Mouse (Mus musculus) layer of hippocampus, adult 2 months (tissue): ENCODE measurements around the gene Ugt1a9. TPM values are rescaled to one million over a fixed set of nuclear protein-coding genes. Genes with fewer than 3 reads are reported as not detected.

Source experiments
- DNase-seq, 2 experiments: peaks; one replicate each; pipeline ENCODE4 v3.0.0; 2022; ENCODE audit warnings: low spot score in 2 of 2
- H3K27ac ChIP-seq: fragments of 200-600 bp; 2 replicates; pipeline ENCODE4 v1.8.1; 2022
- H3K4me3 ChIP-seq: fragments of 200-600 bp; 2 replicates; pipeline ENCODE4 v1.8.1; 2022; ENCODE audit warnings: mild to moderate bottlenecking
- CTCF ChIP-seq: fragments of 200-600 bp; conservative IDR thresholded peaks from 2 replicates; pipeline ENCODE4 v1.8.1; 2022; ENCODE audit warnings: antibody characterized with exemption, mild to moderate bottlenecking, moderate library complexity
- total RNA-seq, 2 experiments: library from RNA; stranded (reverse); gene quantifications; 2 replicates each; pipeline ENCODE4 v1.2.3; 2021

Gene Ugt1a9
- total RNA-seq, 2 experiments from 2014 or later = not detected

- no peak for TF ChIP-seq CTCF
- no peak overlapping the region for H3K27ac ChIP-seq
- DNase-seq = no peak
- H3K4me3 ChIP-seq = no peak overlapping the region
These were observed 163.0 kb downstream of the Ugt1a9 start for GRCm38 (mm10) chr1:88233421-88234247.

GRCm38 (mm10) chr1:88234248-88234610 is 163.6 kb downstream of the Ugt1a9 start:
- H3K27ac ChIP-seq = no peak overlapping the region
- TF ChIP-seq CTCF = no peak
- no peak for DNase-seq

GRCm38 (mm10) chr1:88234646-88235045 is 164.0 kb downstream of the Ugt1a9 start:
- no peak overlapping the region for H3K4me3 ChIP-seq
- DNase-seq = no peak
- H3K27ac ChIP-seq = no peak overlapping the region
- no peak for TF ChIP-seq CTCF

More at GRCm38 (mm10) chr1:88234248-88234610, 163.6 kb downstream of the Ugt1a9 start:
- H3K4me3 ChIP-seq = no peak overlapping the region

DNA sequence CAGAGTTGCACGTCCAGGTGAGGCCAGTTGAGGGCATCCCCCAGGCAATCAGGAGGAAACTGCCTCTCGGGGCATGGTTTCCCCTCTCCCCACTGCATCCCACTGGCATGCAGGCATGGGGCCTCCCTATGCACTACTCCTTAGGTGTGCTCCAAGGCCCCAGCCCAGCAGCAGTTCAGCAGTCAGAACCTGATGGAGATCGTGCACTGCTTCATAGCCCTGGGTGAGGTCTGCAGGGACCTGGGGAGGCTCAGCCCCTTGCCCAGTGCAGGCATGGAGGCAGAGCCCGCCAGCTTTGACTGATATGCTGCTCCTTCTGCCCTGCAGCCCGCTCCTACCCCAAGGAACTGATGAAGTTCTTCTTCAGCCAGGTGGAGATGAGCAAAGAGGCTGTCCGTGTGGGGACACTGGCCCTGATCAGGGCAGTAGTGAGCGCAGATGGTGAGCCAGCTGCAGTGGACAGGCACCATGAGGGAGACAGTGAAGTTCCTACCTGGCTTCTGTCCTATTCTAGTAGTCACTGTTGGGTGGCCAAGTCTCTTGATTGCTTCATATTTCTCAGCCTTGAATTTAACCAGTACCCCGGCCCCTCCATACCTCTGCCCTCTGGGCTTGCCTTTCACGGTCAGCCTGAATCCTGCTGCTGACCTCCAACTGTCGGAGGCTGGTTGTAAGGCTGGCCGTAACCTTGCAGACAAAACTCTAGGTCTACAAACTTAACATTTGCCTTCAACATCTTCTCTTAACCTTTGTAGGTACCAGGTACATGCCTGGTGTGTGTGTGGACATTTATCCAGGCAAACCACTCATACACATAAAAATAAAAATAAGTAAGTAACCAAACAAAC is 164.7 kb downstream of the Ugt1a9 start:
- Histone ChIP-seq H3K4me3 (no peak overlapping the region), H3K27ac (no peak overlapping the region)
- no peak for TF ChIP-seq CTCF
- no peak for DNase-seq

DNA sequence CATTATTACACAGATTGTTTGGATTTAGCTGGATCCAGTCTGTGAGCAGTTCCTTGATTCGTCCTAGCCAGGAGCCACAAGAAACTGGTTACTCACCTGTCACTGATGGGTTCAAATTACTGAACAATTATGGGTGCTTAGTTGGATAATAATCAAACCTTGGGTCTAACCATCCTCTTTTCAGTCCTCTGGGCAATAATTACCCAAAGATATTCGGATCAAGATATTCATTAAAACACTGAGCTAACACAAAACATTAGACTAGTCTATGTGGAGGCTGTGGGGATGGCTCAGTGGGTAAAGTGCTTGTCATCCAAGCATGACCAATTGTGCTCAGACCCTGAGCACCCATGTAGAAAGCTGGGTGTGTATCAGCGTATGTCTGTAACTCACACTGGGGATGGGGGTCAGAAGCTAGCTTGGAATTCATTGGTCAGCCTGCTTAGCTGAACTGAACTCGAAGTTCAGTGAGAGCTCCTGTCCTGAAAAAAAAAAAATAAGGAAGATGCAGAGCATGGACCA is 165.4 kb downstream of the Ugt1a9 start:
- no peak for TF ChIP-seq CTCF
- Histone ChIP-seq H3K27ac (no peak overlapping the region), H3K4me3 (no peak overlapping the region)
- DNase-seq = no peak

GRCm38 (mm10) chr1:88237311-88237710 is 166.7 kb downstream of the Ugt1a9 start:
- no peak for TF ChIP-seq CTCF
- Histone ChIP-seq H3K4me3 (no peak overlapping the region), H3K27ac (no peak overlapping the region)
- no peak for DNase-seq

DNA sequence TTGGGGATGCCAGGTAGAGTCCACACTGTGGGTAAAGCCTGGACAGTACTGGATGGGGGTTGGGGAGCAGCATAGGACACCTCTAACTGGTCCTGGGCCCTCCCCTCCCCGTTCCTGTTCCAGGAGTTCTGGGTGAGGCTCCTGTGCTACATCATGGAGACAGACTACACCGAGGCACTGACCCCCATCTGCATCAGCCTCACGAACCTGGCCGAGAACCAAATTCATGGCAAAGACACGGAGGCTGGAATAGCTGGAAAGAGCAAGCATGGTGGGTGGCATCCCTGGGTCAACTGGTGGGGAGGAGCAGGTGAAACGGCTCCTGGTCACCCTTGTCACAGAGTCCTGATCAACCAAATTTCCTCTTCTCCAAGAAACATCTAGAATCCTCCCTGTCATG is 168.2 kb downstream of the Ugt1a9 start:
- H3K27ac ChIP-seq = no peak overlapping the region
- no peak overlapping the region for H3K4me3 ChIP-seq
- TF ChIP-seq CTCF = no peak
- DNase-seq = no peak

DNA sequence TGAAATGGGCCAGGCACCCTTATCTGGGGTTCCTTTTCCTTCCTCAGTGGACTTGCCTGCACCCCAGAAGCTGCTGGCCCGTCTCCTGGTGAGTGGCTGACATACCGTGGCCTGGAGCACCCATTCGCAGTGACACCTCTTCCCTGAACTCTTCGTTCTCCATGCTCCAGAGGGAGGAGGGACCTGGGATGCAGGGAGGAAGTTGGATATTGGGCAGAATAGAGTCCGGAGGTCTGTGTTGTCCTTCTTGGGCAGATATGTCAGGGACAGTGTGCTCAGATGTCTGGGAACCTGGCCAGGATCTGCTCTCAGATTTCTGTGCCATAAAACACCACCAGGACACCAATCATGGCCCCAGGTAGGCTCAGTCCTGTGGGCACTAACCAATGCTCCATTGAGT is 169.5 kb downstream of the Ugt1a9 start:
- Histone ChIP-seq H3K27ac (no peak overlapping the region), H3K4me3 (no peak overlapping the region)
- no peak for TF ChIP-seq CTCF
- DNase-seq = no peak

DNA sequence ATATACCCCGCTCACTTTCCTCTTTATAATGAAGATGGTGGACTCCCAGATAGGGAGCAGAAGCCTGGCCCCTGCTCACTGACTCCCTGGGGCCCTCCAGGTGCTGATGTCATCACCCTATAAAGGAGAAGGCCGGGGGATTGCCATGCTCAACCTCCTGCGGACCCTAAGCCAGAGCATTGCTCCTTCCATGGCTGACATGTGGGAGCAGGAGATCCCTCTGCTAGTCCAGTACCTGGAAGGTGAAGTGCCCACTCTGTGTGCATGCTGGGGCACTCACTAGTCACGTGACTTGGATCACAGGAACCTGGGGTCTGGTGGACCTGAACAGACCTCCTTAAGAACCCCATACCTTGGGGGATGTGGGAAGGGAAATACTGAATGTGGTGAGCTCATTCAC is 170.0 kb downstream of the Ugt1a9 start:
- H3K27ac ChIP-seq = no peak overlapping the region
- no peak for TF ChIP-seq CTCF
- no peak for DNase-seq
- no peak overlapping the region for H3K4me3 ChIP-seq

- Histone ChIP-seq H3K4me3 (no peak overlapping the region), H3K27ac (no peak overlapping the region)
- no peak for DNase-seq
- TF ChIP-seq CTCF = no peak
These were observed 173.3 kb downstream of the Ugt1a9 start for GRCm38 (mm10) chr1:88243861-88244260.

GRCm38 (mm10) chr1:88245881-88246280 is 175.3 kb downstream of the Ugt1a9 start:
- no peak for DNase-seq
- no peak overlapping the region for H3K27ac ChIP-seq
- H3K4me3 ChIP-seq = no peak overlapping the region
- no peak for TF ChIP-seq CTCF

DNA sequence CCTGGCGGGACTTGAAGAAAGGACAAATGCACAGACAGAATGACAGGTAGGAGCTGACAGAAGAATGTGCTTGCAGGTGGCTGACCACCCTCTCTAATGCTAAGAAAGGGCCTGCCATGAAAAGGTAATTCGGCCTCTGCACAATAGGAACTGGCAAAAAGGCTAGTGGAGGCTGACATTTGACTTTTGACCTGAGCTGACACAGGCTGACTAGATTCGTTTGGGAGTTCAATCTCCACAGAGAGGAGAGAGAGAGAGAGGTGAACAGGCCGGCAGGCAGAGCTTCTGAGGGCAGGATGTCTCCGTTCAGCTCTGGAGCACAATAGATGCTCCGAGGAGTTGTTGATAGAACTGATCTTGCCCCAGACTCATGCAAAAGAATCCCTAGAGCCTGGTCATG is 175.8 kb downstream of the Ugt1a9 start:
- no peak for DNase-seq
- TF ChIP-seq CTCF = no peak
- Histone ChIP-seq H3K4me3 (no peak overlapping the region), H3K27ac (no peak overlapping the region)

DNA sequence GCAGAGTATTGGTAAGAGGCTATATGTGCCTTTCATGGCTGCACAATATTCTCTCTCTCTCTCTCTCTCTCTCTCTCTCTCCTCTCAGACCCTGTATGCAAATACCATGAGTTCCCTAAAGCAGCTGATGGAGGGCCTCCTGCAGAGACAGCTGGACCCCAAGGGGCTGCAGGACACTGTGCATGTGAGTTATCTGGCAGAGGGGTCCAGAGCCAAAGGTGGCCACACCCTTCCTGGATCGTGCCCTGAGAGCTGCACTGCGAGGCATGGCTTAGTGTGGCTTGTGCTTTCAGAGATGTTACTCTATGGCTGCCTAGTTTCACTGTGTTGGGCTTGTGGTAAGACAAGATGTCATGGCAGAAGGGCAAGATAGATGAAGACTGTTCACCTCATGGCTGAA is 177.1 kb downstream of the Ugt1a9 start:
- no peak for TF ChIP-seq CTCF
- Histone ChIP-seq H3K27ac (no peak overlapping the region), H3K4me3 (no peak overlapping the region)
- DNase-seq = no peak
